Mouse (Mus musculus): ENCODE results near the gene Tk1. TPM values are rescaled to one million over a fixed set of nuclear protein-coding genes. Genes with fewer than 3 reads are reported as not detected.

The Tk1 gene
- polyA plus RNA-seq, 1 experiment from 2014 or later, result 114 TPM

GRCm38 (mm10) chr11:117806781-117807180, 19.1 kb downstream of the Tk1 start:
- ATAC-seq (replicated peaks; ENCODE audit: extremely low read depth, insufficient read depth, low FRiP score), result no peak
- H3K9ac ChIP-seq (ENCODE audit: low read length), result no peak overlapping the region

GRCm38 (mm10) chr11:117803166-117803688, 22.7 kb downstream of the Tk1 start:
- 89% methylated on average over 3 of the region's 3 CpGs for WGBS
- H3K27ac ChIP-seq (ENCODE audit: low read length), result no peak overlapping the region

More at GRCm38 (mm10) chr11:117806781-117807180, 19.1 kb downstream of the Tk1 start:
- Histone ChIP-seq H3K27me3 (ENCODE audit: control insufficient read depth, insufficient read depth, low read length) (no peaks in the 10 kb centered on the region), H3K4me2 (ENCODE audit: low read depth, low read length) (no peak overlapping the region), H3K27ac (ENCODE audit: low read length) (no peak overlapping the region), H3K9me3 (replicated peaks; ENCODE audit: control insufficient read depth, low read length) (no peaks in the 10 kb centered on the region), H3K4me3 (ENCODE audit: low read length) (no peak overlapping the region), H3K36me3 (ENCODE audit: control insufficient read depth, insufficient read depth) (no peaks in the 10 kb centered on the region), H3K4me1 (ENCODE audit: control insufficient read depth, insufficient read depth, low read length) (peaks cover 17% of the 10 kb centered on the region)
- WGBS, result 93% methylated on average over 6 of the region's 6 CpGs

GRCm38 (mm10) chr11:117801650-117802049, 24.2 kb downstream of the Tk1 start:
- Histone ChIP-seq H3K4me2 (ENCODE audit: low read depth, low read length) (no peak overlapping the region), H3K4me1 (ENCODE audit: control insufficient read depth, insufficient read depth, low read length) (peaks cover 8% of the 10 kb centered on the region), H3K4me3 (ENCODE audit: low read length) (no peak overlapping the region), H3K9me3 (replicated peaks; ENCODE audit: control insufficient read depth, low read length) (no peaks in the 10 kb centered on the region), H3K27ac (ENCODE audit: low read length) (no peak overlapping the region), H3K36me3 (ENCODE audit: control insufficient read depth, insufficient read depth) (no peaks in the 10 kb centered on the region), H3K9ac (ENCODE audit: low read length) (no peak overlapping the region), H3K27me3 (ENCODE audit: control insufficient read depth, insufficient read depth, low read length) (no peaks in the 10 kb centered on the region)
- ATAC-seq (replicated peaks; ENCODE audit: extremely low read depth, insufficient read depth, low FRiP score), result no peak
- 71% methylated on average over 7 of the region's 7 CpGs for WGBS

More at GRCm38 (mm10) chr11:117803166-117803688, 22.7 kb downstream of the Tk1 start:
- H3K9ac ChIP-seq (ENCODE audit: low read length), result no peak overlapping the region
- no peak overlapping the region for H3K4me3 ChIP-seq (ENCODE audit: low read length)
- H3K9me3 ChIP-seq (replicated peaks; ENCODE audit: control insufficient read depth, low read length), result no peaks in the 10 kb centered on the region
- peaks cover 4% of the 10 kb centered on the region for H3K4me1 ChIP-seq (ENCODE audit: control insufficient read depth, insufficient read depth, low read length)
- H3K4me2 ChIP-seq (ENCODE audit: low read depth, low read length), result no peak overlapping the region
- H3K36me3 ChIP-seq (ENCODE audit: control insufficient read depth, insufficient read depth), result no peaks in the 10 kb centered on the region
- H3K27me3 ChIP-seq (ENCODE audit: control insufficient read depth, insufficient read depth, low read length), result no peaks in the 10 kb centered on the region
- no peak for ATAC-seq (replicated peaks; ENCODE audit: extremely low read depth, insufficient read depth, low FRiP score)

GRCm38 (mm10) chr11:117800038-117800437, 25.9 kb downstream of the Tk1 start:
- no peaks in the 10 kb centered on the region for H3K27me3 ChIP-seq (ENCODE audit: control insufficient read depth, insufficient read depth, low read length)
- no peak for ATAC-seq (replicated peaks; ENCODE audit: extremely low read depth, insufficient read depth, low FRiP score)
- H3K36me3 ChIP-seq (ENCODE audit: control insufficient read depth, insufficient read depth), result no peaks in the 10 kb centered on the region
- H3K4me2 ChIP-seq (ENCODE audit: low read depth, low read length), result no peak overlapping the region
- H3K9me3 ChIP-seq (replicated peaks; ENCODE audit: control insufficient read depth, low read length), result no peaks in the 10 kb centered on the region
- H3K9ac ChIP-seq (ENCODE audit: low read length), result no peak overlapping the region
- H3K4me1 ChIP-seq (ENCODE audit: control insufficient read depth, insufficient read depth, low read length), result peaks cover 8% of the 10 kb centered on the region
- WGBS, result 81% methylated on average over 7 of the region's 7 CpGs
- no peak overlapping the region for H3K27ac ChIP-seq (ENCODE audit: low read length)
- H3K4me3 ChIP-seq (ENCODE audit: low read length), result no peak overlapping the region

DNA sequence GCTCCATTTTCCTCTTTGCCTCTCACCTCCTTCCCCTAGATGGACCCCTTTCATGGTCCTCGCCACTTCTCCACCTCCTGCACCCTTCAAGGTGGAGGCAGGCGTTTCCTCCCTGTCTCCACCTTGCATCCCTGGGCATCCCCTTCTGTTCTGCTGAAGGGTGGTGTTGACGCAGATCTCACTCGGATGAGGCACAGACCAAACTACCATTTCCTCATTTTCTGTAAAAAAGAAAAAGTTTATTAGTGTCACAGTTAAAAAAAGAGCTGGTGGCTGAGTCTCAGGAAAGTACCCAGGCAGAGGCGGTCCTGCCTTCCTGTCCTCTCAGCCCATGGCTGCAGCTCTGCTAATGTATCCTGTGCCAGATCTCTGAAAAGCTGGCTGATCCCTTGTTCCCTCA, 26.7 kb downstream of the Tk1 start:
- no peak overlapping the region for H3K4me2 ChIP-seq (ENCODE audit: low read depth, low read length)
- H3K9me3 ChIP-seq (replicated peaks; ENCODE audit: control insufficient read depth, low read length), result no peaks in the 10 kb centered on the region
- no peak overlapping the region for H3K9ac ChIP-seq (ENCODE audit: low read length)
- ATAC-seq (replicated peaks; ENCODE audit: extremely low read depth, insufficient read depth, low FRiP score), result no peak
- peaks cover 8% of the 10 kb centered on the region for H3K4me1 ChIP-seq (ENCODE audit: control insufficient read depth, insufficient read depth, low read length)
- H3K4me3 ChIP-seq (ENCODE audit: low read length), result no peak overlapping the region
- no peaks in the 10 kb centered on the region for H3K27me3 ChIP-seq (ENCODE audit: control insufficient read depth, insufficient read depth, low read length)
- H3K36me3 ChIP-seq (ENCODE audit: control insufficient read depth, insufficient read depth), result no peaks in the 10 kb centered on the region
- no peak overlapping the region for H3K27ac ChIP-seq (ENCODE audit: low read length)
- WGBS, result 53% methylated on average over 5 of the region's 5 CpGs

GRCm38 (mm10) chr11:117798160-117798541, 27.7 kb downstream of the Tk1 start:
- WGBS, result 23% methylated on average over 2 of the region's 2 CpGs
- H3K4me2 ChIP-seq (ENCODE audit: low read depth, low read length), result no peak overlapping the region
- H3K9me3 ChIP-seq (replicated peaks; ENCODE audit: control insufficient read depth, low read length), result no peaks in the 10 kb centered on the region
- no peaks in the 10 kb centered on the region for H3K36me3 ChIP-seq (ENCODE audit: control insufficient read depth, insufficient read depth)
- peak; percentile 35 for ATAC-seq (replicated peaks; ENCODE audit: extremely low read depth, insufficient read depth, low FRiP score)
- no peaks in the 10 kb centered on the region for H3K27me3 ChIP-seq (ENCODE audit: control insufficient read depth, insufficient read depth, low read length)
- no peak overlapping the region for H3K4me3 ChIP-seq (ENCODE audit: low read length)
- no peak overlapping the region for H3K9ac ChIP-seq (ENCODE audit: low read length)
- H3K4me1 ChIP-seq (ENCODE audit: control insufficient read depth, insufficient read depth, low read length), result peaks cover 8% of the 10 kb centered on the region
- H3K27ac ChIP-seq (ENCODE audit: low read length), result no peak overlapping the region

DNA sequence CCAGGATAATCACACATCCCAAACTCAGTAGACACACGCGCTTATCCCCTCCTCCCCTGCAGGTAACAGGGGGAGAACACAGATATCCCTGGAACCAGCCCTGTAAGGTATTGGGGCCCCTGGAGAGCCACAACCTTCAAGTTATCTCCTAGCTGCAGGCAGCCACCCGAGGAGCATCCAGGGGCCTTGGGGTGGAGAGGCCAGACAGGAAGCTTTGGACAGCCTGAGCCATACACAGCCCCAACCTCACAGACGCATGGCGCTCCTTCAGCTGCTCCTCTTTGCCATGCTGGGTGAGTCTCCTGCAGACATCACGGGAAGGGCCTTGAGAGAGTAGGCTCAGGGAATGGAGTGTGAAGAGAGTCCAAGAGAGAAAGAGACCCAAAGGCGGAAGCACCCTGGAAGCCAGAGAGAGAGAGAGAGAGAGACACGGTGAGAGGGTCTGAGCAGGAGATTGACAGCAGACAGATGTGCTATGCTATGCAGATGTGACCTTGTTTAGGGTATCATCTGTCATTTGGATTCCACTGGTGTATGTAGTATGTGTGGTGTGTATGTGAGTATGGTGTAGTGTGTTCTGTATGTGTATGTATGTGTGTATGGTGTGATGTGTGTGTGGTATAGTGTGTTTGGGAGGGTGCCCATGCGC, 28.3 kb downstream of the Tk1 start, which contains the start of gene 6030468B19Rik:
Gene 6030468B19Rik (plus strand): TSS at position 150 of the 649 bp plus-strand sequence.
- Histone ChIP-seq H3K27ac (ENCODE audit: low read length) (peak within 1 kb of the TSS; percentile 36; the same call in 1 of the 2 replicates), H3K4me2 (ENCODE audit: low read depth, low read length) (no peak within 1 kb of the TSS), H3K9ac (ENCODE audit: low read length) (no peak within 1 kb of the TSS; the same call in 1 of the 2 replicates), H3K4me3 (ENCODE audit: low read length) (no peak within 1 kb of the TSS), H3K4me1 (ENCODE audit: control insufficient read depth, insufficient read depth, low read length) (peaks cover 9% of the 10 kb centered on the region), H3K27me3 (ENCODE audit: control insufficient read depth, insufficient read depth, low read length) (no peaks in the 10 kb centered on the region), H3K9me3 (replicated peaks; ENCODE audit: control insufficient read depth, low read length) (no peaks in the 10 kb centered on the region), H3K36me3 (ENCODE audit: control insufficient read depth, insufficient read depth) (no peaks in the 10 kb centered on the region)
- WGBS, result 41% methylated on average over 9 of the region's 9 CpGs
- ATAC-seq (replicated peaks; ENCODE audit: extremely low read depth, insufficient read depth, low FRiP score), result no peak

DNA sequence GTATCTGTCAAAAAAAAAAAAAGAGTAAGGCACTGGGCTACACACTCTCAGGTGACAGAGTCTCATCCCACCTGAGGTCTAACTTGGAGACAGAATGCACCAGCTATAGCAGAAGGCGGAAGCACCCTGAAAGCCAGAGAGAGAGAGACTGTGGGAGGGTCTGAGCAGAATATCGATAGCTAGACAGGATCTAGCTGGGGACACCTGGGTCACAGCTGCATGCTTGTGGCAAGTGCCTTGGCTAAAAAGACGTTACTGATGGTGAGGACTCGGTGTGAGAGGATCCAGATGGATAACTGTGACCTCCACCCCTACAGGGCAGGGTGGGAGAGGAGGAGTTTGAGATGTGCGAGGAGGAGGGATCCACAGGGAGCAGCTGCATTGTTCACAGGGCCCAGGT, 28.9 kb downstream of the Tk1 start:
- Histone ChIP-seq H3K36me3 (ENCODE audit: control insufficient read depth, insufficient read depth) (no peaks in the 10 kb centered on the region), H3K4me1 (ENCODE audit: control insufficient read depth, insufficient read depth, low read length) (peaks cover 11% of the 10 kb centered on the region), H3K9me3 (replicated peaks; ENCODE audit: control insufficient read depth, low read length) (no peaks in the 10 kb centered on the region), H3K27me3 (ENCODE audit: control insufficient read depth, insufficient read depth, low read length) (no peaks in the 10 kb centered on the region), H3K9ac (ENCODE audit: low read length) (no peak overlapping the region; the same call in 1 of the 2 replicates), H3K4me3 (ENCODE audit: low read length) (no peak overlapping the region), H3K27ac (ENCODE audit: low read length) (peak overlapping the region; percentile 27; the same call in 1 of the 2 replicates), H3K4me2 (ENCODE audit: low read depth, low read length) (no peak overlapping the region)
- ATAC-seq (replicated peaks; ENCODE audit: extremely low read depth, insufficient read depth, low FRiP score), result no peak
- WGBS, result 48% methylated on average over 5 of the region's 5 CpGs

GRCm38 (mm10) chr11:117794035-117794551, 31.8 kb downstream of the Tk1 start:
- ATAC-seq (replicated peaks; ENCODE audit: extremely low read depth, insufficient read depth, low FRiP score), result 0 out of 2 replicates have a peak, but pooled peaks have one; percentile 16
- H3K9me3 ChIP-seq (replicated peaks; ENCODE audit: control insufficient read depth, low read length), result no peaks in the 10 kb centered on the region
- H3K9ac ChIP-seq (ENCODE audit: low read length), result no peak overlapping the region
- H3K36me3 ChIP-seq (ENCODE audit: control insufficient read depth, insufficient read depth), result no peaks in the 10 kb centered on the region
- no peak overlapping the region for H3K4me2 ChIP-seq (ENCODE audit: low read depth, low read length)
- H3K4me3 ChIP-seq (ENCODE audit: low read length), result no peak overlapping the region
- H3K27me3 ChIP-seq (ENCODE audit: control insufficient read depth, insufficient read depth, low read length), result no peaks in the 10 kb centered on the region
- 53% methylated on average over 4 of the region's 4 CpGs for whole genome bisulfite sequencing
- peaks cover 18% of the 10 kb centered on the region for H3K4me1 ChIP-seq (ENCODE audit: control insufficient read depth, insufficient read depth, low read length)
- H3K27ac ChIP-seq (ENCODE audit: low read length), result no peak overlapping the region
